Mouse (Mus musculus): ENCODE data around the gene 2510002D24Rik. TPM values are rescaled to one million over a fixed set of nuclear protein-coding genes. Genes with fewer than 3 reads are reported as not detected.
"Not testable (repeated sequence)": the region's sequence is repeated elsewhere in the genome, so short reads cannot be mapped to it uniquely, and the experiment has no call there.

Gene 2510002D24Rik
- total RNA-seq, 2 experiments from 2014 or later = 20.3 to 20.8 TPM

- intact Hi-C loops (cut with DNase I) = no loop called here
- DNase-seq = no peak
Measured at GRCm38 (mm10) chr16:18846301-18846820, 10.0 kb downstream of the 2510002D24Rik start.

DNA sequence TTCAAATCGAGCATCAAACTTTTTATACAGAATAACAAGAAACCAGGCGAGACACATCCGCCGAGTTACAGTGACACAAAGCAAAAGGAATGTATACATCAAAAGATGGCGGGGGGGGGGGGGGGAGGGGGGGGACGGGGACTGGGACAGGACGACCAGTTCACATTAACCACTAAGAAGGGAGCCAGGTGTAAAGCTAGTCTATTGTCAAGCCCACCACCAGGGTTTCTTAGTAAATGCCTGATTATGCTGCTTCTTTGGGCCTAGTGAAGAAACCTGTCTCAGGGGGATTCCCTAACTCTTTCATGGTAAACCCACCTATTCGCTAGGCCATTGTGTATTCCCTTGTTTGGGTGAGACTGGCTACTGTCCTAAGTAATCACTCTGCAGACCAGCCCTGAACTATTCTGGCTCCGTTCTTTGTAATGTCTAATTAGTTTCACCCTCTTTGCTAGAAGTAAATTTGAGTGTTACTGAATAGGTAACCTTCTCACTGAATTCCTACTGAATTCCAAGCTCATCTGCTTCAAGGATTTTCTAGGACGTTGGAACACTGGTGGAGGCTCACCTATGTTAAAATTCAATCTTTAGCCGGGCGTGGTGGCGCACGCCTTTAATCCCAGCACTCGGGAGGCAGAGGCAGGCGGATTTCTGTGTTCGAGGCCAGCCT lies 13.3 kb downstream of the 2510002D24Rik start:
- intact Hi-C loops (cut with DNase I); DNase-seq: not testable (repeated sequence)

DNA sequence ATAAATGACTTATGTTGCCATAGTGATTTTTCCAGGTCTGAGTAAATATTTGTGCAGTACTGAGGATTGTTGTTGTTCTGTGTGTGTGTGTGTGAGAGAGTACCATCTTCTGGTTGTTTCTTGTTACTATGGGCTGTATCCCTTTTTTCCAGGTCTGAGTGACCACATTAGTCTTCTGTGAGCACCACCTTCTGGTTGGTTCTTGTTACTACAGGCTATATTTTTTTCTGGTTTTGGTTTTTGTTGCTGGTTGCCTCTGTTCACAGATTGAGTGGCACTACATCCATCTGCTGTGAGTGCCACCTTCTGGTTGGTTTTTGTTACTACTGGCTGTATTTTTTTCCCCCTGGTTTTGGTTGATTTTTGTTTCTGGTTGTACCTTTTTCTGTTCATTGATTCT lies 22.2 kb downstream of the 2510002D24Rik start:
- DNase-seq = peak; percentile 42 to 75
- intact Hi-C loops (cut with DNase I) = loop anchor here (5.0 kb wide), 2 partner anchors 161 to 231 kb away; partner anchors contain the start of genes Gm49601 and Sept5

DNA sequence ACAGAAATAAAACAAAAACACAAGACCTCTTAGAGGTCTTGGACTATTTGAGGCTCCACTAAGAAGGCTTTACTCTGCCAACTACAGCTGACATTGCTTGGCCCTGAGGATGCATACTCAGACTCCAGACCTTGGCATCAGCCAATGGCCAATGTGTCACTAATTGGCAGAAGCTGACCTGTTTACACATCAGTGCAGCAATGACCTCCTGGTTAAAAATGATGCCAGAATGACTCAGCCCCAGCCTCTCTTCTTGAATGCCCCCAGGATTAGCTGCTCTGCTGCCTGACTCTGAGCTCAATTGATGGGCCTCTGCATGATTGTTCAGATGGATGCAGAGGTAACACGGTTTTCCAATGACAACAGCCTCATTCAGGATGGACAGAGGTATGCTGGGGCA lies 23.8 kb downstream of the 2510002D24Rik start:
- intact Hi-C loops (cut with DNase I) = no loop called here
- peak; percentile 77 to 78 for DNase-seq

DNA sequence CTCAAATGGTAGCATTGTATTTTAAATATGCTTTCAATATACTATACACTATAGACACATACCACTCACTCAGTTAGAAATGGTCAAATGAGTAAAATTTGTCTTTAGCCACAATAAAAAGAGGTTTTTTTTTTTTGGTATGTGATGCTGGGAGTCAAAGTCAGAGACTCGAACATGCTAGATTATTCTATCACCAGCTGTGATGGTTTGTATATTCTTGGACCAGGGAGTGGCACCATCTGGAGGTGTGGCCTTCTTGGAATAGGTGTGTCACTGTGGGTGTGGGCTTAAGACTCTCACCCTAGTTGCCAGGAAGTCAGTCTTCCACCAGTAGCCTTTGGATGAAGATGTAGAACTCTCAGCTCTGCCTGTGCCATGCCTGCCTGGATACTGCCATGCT lies 34.1 kb downstream of the 2510002D24Rik start:
- DNase-seq; intact Hi-C loops (cut with DNase I): not testable (repeated sequence)

- intact Hi-C loops (cut with DNase I) = loop anchor here (2.0 kb wide), 1 partner anchor 63 kb away; no protein-coding TSS in a partner anchor
- no peak for DNase-seq
Measured at GRCm38 (mm10) chr16:18876091-18876441, 39.7 kb downstream of the 2510002D24Rik start.

GRCm38 (mm10) chr16:18876442-18877308 lies 40.3 kb downstream of the 2510002D24Rik start, which contains the start of the genes Mrpl40 and Hira:
Mrpl40 (minus strand) TSS chr16:18876862.
Hira (plus strand) TSS chr16:18877037.
- intact Hi-C loops (cut with DNase I) = loop anchor here (2.0 kb wide), 1 partner anchor 64 kb away; no protein-coding TSS in a partner anchor

GRCm38 (mm10) chr16:18877386-18878090 lies 41.2 kb downstream of the 2510002D24Rik start:
- intact Hi-C loops (cut with DNase I) = loop anchor here (2.0 kb wide), 1 partner anchor 65 kb away; no protein-coding TSS in a partner anchor
- peak; percentile 58 to 69 for DNase-seq

More at GRCm38 (mm10) chr16:18876442-18877308, 40.3 kb downstream of the 2510002D24Rik start, which contains the start of the genes Mrpl40 and Hira:
- DNase-seq = peak; percentile 96

DNA sequence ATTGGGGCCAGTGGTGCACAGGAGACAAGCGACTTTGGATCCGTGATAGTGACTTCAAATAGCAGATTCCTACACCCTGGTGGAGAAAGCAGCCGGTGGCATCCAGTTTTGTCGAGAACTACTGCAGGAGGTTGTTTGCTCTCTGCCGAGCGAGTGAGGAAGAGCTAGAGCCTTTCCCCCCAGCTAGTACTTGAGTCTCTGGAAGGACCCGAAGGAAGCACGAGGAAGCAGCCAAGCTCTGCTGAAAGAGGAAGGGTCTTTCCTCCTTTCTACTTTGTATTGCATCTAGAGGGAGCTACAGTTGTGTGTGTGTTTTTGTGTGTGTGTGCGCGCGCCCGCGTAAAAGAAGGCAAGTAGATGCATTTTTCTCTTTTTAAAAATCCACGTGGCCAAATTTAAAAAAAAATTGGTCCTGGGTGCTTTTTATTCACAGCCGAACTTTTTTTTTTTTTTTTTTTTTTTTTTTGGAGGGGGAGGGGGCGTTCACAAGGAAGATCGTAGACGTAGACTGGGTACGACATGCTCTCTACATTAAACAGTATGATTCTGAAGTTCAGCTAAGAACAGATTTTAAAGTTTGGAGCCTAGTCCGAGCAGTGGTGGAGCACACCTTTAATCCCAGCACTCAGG lies 41.8 kb downstream of the 2510002D24Rik start:
- DNase-seq = no peak

GRCm38 (mm10) chr16:18884044-18884443 lies 47.7 kb downstream of the 2510002D24Rik start:
- no peak for DNase-seq
- intact Hi-C loops (cut with DNase I) = no loop called here

More for the DNA sequence above, 41.8 kb downstream of the 2510002D24Rik start:
- intact Hi-C loops (cut with DNase I) = no loop called here

Other genes with a start within 250 kb of the 2510002D24Rik start
- gene Tbx1, start 245.9 kb upstream of the 2510002D24Rik start, total RNA-seq (2021) = 1 to 10 TPM in 1 of 2 experiments, under 1 TPM in 1; 0.57 to 1.1 TPM
- 1 to 10 TPM in 1 of 2 experiments, under 1 TPM in 1; 0.77 to 1.2 TPM for gene Gp1bb, start 214.2 kb upstream of the 2510002D24Rik start, total RNA-seq (2021)
- gene Gm49601, start 210.2 kb upstream of the 2510002D24Rik start, total RNA-seq (2021) = 1 to 10 TPM; 2.2 to 4.1 TPM
- gene Sept5, start 206.6 kb upstream of the 2510002D24Rik start, total RNA-seq (2021) = 10 to 100 TPM; 11.3 to 11.6 TPM
- gene Cldn5, start 59.7 kb upstream of the 2510002D24Rik start, total RNA-seq (2021) = 10 to 100 TPM; 79.8 to 90.1 TPM
- gene Ufd1, start 24.8 kb upstream of the 2510002D24Rik start, total RNA-seq (2021) = 10 to 100 TPM; 65.5 to 69.2 TPM
- gene Cdc45, start 24.6 kb upstream of the 2510002D24Rik start, total RNA-seq (2021) = 1 to 10 TPM; 8.6 to 9.9 TPM
- 1 to 10 TPM; 1.2 to 1.5 TPM for gene Gm28539, start within 50 bp of the 2510002D24Rik start, total RNA-seq (2021)
- 10 to 100 TPM; 57.0 to 60.1 TPM for gene Mrpl40, start 40.3 kb downstream of the 2510002D24Rik start, total RNA-seq (2021)
- gene Hira, start 40.5 kb downstream of the 2510002D24Rik start, total RNA-seq (2021) = 10 to 100 TPM; 34.3 to 35.7 TPM

All from heart, postnatal 10 days (tissue).